Mouse (Mus musculus) thymus, postnatal 25 days (tissue): ENCODE measurements around the gene Tmcc1.
"Not testable (repeated sequence)": the region's sequence is repeated elsewhere in the genome, so short reads cannot be mapped to it uniquely, and the experiment has no call there.

ENCODE experiments used
- DNase-seq: peaks from one replicate; pipeline ENCODE4 v3.0.0; 2022

Tmcc1 gene

GRCm38 (mm10) chr6:116072746-116073261, 120.5 kb downstream of the Tmcc1 start:
- DNase-seq = no peak

- no peak for DNase-seq
Observed at GRCm38 (mm10) chr6:116072221-116072745, 121.0 kb downstream of the Tmcc1 start.

GRCm38 (mm10) chr6:116071781-116072180, 121.5 kb downstream of the Tmcc1 start:
- no peak for DNase-seq

- no peak for DNase-seq
Observed at GRCm38 (mm10) chr6:116070558-116070957, 122.7 kb downstream of the Tmcc1 start.

- DNase-seq = no peak
Observed at GRCm38 (mm10) chr6:116063516-116063915, 129.8 kb downstream of the Tmcc1 start.

GRCm38 (mm10) chr6:116059542-116059941, 133.7 kb downstream of the Tmcc1 start:
- DNase-seq = not testable (repeated sequence)

- DNase-seq = no peak
Observed at GRCm38 (mm10) chr6:116058541-116059300, 134.6 kb downstream of the Tmcc1 start.

GRCm38 (mm10) chr6:116056676-116057264, 136.5 kb downstream of the Tmcc1 start:
- peak; percentile 5 for DNase-seq

- no peak for DNase-seq
Observed at GRCm38 (mm10) chr6:116055766-116056165, 137.5 kb downstream of the Tmcc1 start.

- DNase-seq = no peak
Observed at GRCm38 (mm10) chr6:116055001-116055471, 138.2 kb downstream of the Tmcc1 start.

- DNase-seq = no peak
Observed at GRCm38 (mm10) chr6:116047896-116048295, 145.4 kb downstream of the Tmcc1 start.

GRCm38 (mm10) chr6:116047366-116047765, 145.9 kb downstream of the Tmcc1 start:
- no peak for DNase-seq

- DNase-seq = no peak
Observed at GRCm38 (mm10) chr6:116044039-116044438, 149.2 kb downstream of the Tmcc1 start.

- no peak for DNase-seq
Observed at GRCm38 (mm10) chr6:116038222-116038621, 155.1 kb downstream of the Tmcc1 start.

GRCm38 (mm10) chr6:116037281-116037831, 155.9 kb downstream of the Tmcc1 start:
- DNase-seq = no peak

GRCm38 (mm10) chr6:116036555-116036954, 156.7 kb downstream of the Tmcc1 start:
- DNase-seq = no peak

- no peak for DNase-seq
Observed at GRCm38 (mm10) chr6:116031052-116031451, 162.2 kb downstream of the Tmcc1 start.

- no peak for DNase-seq
Observed at GRCm38 (mm10) chr6:116024666-116025065, 168.6 kb downstream of the Tmcc1 start.

- no peak for DNase-seq
Observed at GRCm38 (mm10) chr6:116021961-116022485, 171.3 kb downstream of the Tmcc1 start.

- no peak for DNase-seq
Observed at GRCm38 (mm10) chr6:116015902-116016301, 177.4 kb downstream of the Tmcc1 start.

GRCm38 (mm10) chr6:116014111-116014510, 179.2 kb downstream of the Tmcc1 start:
- no peak for DNase-seq

- no peak for DNase-seq
Observed at GRCm38 (mm10) chr6:116013687-116014086, 179.6 kb downstream of the Tmcc1 start.

- DNase-seq = peak; percentile 78
Observed at GRCm38 (mm10) chr6:116010541-116010940, 182.7 kb downstream of the Tmcc1 start.
